Mouse (Mus musculus): ENCODE measurements around the gene Exoc3l4. TPM values are rescaled to one million over a fixed set of nuclear protein-coding genes. Genes with fewer than 3 reads are reported as not detected.

Gene Exoc3l4
- polyA plus RNA-seq (2015; fragmentation: Nextera tagmentation; extraction: Ambion mirVana): 1.1 and 2.3 TPM in 2 replicates

- peak within 1 kb of the TSS; percentile 16; the same call in 1 of the 2 replicates for H3K4me3 ChIP-seq
Measured at GRCm38 (mm10) chr12:111416921-111417779, at the start of gene Exoc3l4. TSS of gene Exoc3l4 (plus strand) at chr12:111417017.

DNA sequence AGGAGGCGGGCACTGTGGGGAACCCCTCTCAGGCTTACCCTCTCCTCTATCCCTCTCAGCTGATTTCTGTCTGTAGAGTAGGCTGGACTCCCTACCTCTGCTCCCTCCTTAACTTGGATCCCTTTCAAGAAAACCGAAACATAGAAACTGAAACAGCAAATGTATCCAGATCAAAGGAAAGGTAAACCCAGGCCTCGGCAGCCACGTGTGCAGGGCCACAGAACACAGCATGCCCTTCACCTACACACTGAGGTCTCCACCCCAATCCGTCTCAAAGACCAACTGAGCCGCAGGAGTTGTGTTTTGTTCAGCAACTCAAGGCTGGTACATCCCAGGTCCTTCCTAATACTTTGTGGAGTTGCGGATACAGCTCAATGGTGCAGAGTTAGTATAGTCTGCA lies 49.8 kb upstream of the Exoc3l4 start:
- Histone ChIP-seq H3K4me3 (no peak overlapping the region), H3K9me3 (no peaks in the 10 kb centered on the region), H3K9ac (no peak overlapping the region), H3K27ac (replicated peaks) (no peak overlapping the region), H3K4me1 (replicated peaks) (peaks cover 49% of the 10 kb centered on the region), H3K4me2 (no peak overlapping the region), H3K36me3 (no peaks in the 10 kb centered on the region), H3K27me3 (no peaks in the 10 kb centered on the region)
- no peak for ATAC-seq (ENCODE audit: low read depth)
- 92% methylated on average over 7 of the region's 7 CpGs for WGBS

More at GRCm38 (mm10) chr12:111416921-111417779, at the start of gene Exoc3l4:
- WGBS: 3% methylated on average over 17 of the region's 17 CpGs
- Histone ChIP-seq H3K27me3 (peaks cover 50% of the 10 kb centered on the region), H3K4me1 (replicated peaks) (peaks cover 23% of the 10 kb centered on the region), H3K27ac (replicated peaks) (no peak within 1 kb of the TSS), H3K9me3 (no peaks in the 10 kb centered on the region), H3K9ac (peak within 1 kb of the TSS; percentile 49; the same call in 1 of the 2 replicates), H3K36me3 (no peaks in the 10 kb centered on the region), H3K4me2 (peak within 1 kb of the TSS; percentile 45)
- ATAC-seq (ENCODE audit: low read depth): no peak

- Histone ChIP-seq H3K9ac (no peak overlapping the region), H3K27ac (replicated peaks) (no peak overlapping the region), H3K4me1 (replicated peaks) (peaks cover 51% of the 10 kb centered on the region), H3K36me3 (no peaks in the 10 kb centered on the region), H3K27me3 (no peaks in the 10 kb centered on the region), H3K9me3 (no peaks in the 10 kb centered on the region), H3K4me3 (no peak overlapping the region), H3K4me2 (no peak overlapping the region)
- ATAC-seq (ENCODE audit: low read depth): no peak
- 49% methylated on average over 4 of the region's 4 CpGs for WGBS
Measured at GRCm38 (mm10) chr12:111370249-111370648, 46.6 kb upstream of the Exoc3l4 start.

- 92% methylated on average over 7 of the region's 7 CpGs for WGBS
- H3K4me3 ChIP-seq: no peak overlapping the region
- no peak for ATAC-seq (ENCODE audit: low read depth)
Measured at GRCm38 (mm10) chr12:111371905-111372304, 44.9 kb upstream of the Exoc3l4 start.

DNA sequence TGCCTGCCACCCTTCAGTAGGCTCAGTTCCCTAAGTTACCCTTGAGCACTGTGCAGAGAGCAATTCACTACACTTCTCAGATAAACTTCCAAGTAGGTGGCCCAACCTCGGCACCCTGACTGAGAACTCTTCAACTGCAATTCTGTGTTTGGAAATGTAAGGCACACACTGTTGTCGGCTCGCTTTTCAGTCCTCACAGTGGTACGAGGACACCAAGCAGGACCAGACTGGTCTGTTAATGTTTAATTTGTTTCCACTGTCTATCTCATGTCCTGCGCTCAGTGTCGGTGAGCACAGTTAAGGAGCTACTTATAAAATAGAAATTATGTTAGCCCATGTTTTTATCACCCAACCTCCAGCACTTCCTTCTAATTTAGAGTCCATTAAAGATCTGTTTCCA lies 43.4 kb upstream of the Exoc3l4 start:
- WGBS: 71% methylated on average over 6 of the region's 6 CpGs
- H3K4me3 ChIP-seq: no peak overlapping the region
- no peaks in the 10 kb centered on the region for H3K9me3 ChIP-seq
- no peaks in the 10 kb centered on the region for H3K27me3 ChIP-seq
- no peak overlapping the region for H3K9ac ChIP-seq
- H3K4me2 ChIP-seq: no peak overlapping the region
- H3K27ac ChIP-seq (replicated peaks): no peak overlapping the region
- H3K36me3 ChIP-seq: no peaks in the 10 kb centered on the region
- no peak for ATAC-seq (ENCODE audit: low read depth)
- H3K4me1 ChIP-seq (replicated peaks): peaks cover 57% of the 10 kb centered on the region

More at GRCm38 (mm10) chr12:111371905-111372304, 44.9 kb upstream of the Exoc3l4 start:
- Histone ChIP-seq H3K36me3 (no peaks in the 10 kb centered on the region), H3K9ac (no peak overlapping the region), H3K27ac (replicated peaks) (no peak overlapping the region), H3K4me1 (replicated peaks) (peaks cover 64% of the 10 kb centered on the region), H3K27me3 (no peaks in the 10 kb centered on the region), H3K9me3 (no peaks in the 10 kb centered on the region), H3K4me2 (no peak overlapping the region)

DNA sequence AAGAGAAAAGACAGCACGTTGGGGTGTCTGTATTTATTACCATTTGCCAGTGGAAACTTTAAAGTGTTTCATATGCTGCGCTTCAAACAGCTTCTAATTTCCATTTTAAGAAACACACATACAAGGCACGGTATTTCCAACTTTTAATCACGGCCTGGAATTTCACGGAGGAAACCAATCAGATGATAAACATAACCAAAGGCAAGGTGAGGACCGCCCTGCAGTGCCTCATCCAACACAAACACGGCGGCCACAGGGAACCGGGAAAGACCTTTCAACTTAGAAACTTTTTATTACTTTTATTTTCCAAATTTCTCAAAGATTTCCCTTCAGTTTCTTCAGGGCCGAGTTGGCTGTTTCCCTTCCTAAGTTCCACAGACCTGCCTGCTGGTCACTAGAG lies 42.1 kb upstream of the Exoc3l4 start:
- H3K27ac ChIP-seq (replicated peaks): no peak overlapping the region
- no peak overlapping the region for H3K9ac ChIP-seq
- no peak overlapping the region for H3K4me3 ChIP-seq
- H3K4me1 ChIP-seq (replicated peaks): peaks cover 51% of the 10 kb centered on the region
- ATAC-seq (ENCODE audit: low read depth): no peak
- WGBS: 80% methylated on average over 10 of the region's 10 CpGs
- H3K36me3 ChIP-seq: no peaks in the 10 kb centered on the region
- no peaks in the 10 kb centered on the region for H3K9me3 ChIP-seq
- H3K4me2 ChIP-seq: peak overlapping the region; percentile 85
- H3K27me3 ChIP-seq: no peaks in the 10 kb centered on the region

GRCm38 (mm10) chr12:111375559-111375958 lies 41.3 kb upstream of the Exoc3l4 start:
- H3K27ac ChIP-seq (replicated peaks): peak overlapping the region; percentile 61; the same call in 1 of the 2 replicates
- H3K9ac ChIP-seq: peak overlapping the region; percentile 94
- ATAC-seq (ENCODE audit: low read depth): no peak
- H3K9me3 ChIP-seq: no peaks in the 10 kb centered on the region
- peak overlapping the region; percentile 99 for H3K4me3 ChIP-seq
- no peaks in the 10 kb centered on the region for H3K27me3 ChIP-seq
- H3K36me3 ChIP-seq: no peaks in the 10 kb centered on the region
- peaks cover 42% of the 10 kb centered on the region for H3K4me1 ChIP-seq (replicated peaks)
- peak overlapping the region; percentile 85 for H3K4me2 ChIP-seq
- 71% methylated on average over 12 of the region's 12 CpGs for WGBS

DNA sequence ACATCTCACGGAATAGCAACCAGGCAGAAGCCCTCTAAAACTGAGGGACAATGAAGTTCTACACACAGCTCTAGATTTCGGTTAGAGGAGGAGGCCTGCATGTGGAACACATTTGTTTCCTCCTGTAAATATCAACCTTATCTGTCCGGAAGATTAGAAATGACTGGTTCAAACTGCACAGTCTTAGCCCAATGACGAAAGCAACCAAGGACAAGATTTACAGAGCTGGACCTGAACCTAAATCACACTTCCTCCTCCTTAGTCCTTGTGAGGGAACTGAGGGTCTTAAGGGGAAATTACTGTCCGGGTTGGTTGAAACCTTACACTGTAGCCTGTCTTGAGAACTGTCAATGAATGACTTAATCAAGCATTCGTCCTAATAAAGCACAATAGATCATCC lies 40.8 kb upstream of the Exoc3l4 start:
- H3K4me1 ChIP-seq (replicated peaks): peaks cover 38% of the 10 kb centered on the region
- ATAC-seq (ENCODE audit: low read depth): no peak

DNA sequence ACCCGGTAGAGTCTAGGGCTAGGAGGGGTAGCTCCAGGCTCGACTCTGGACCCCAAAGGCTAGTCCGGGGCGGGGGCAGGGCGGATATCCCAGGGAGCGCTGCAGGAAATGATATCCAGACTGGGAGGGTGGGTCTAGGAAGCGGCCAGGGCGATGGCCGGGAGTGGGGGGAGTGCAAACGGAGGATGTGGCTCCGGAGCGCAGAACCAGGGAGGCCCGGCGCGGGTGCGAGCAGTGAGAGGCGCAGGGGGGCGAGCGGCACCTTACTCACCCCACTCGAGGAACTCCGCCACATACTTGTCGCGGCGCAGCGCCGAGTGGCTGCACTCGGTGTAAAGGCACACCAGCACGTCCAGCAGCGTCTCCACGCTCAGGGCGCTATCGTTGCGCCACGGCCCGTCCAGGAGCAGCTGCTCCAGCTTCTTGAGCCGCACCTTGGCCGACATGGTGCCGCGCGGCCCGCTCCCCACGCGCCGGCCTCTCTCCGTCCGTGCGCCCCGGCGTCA lies 39.9 kb upstream of the Exoc3l4 start:
- Histone ChIP-seq H3K4me1 (replicated peaks) (peaks cover 35% of the 10 kb centered on the region), H3K36me3 (no peaks in the 10 kb centered on the region), H3K27me3 (no peaks in the 10 kb centered on the region), H3K9me3 (no peaks in the 10 kb centered on the region), H3K9ac (peak overlapping the region; percentile 94), H3K4me2 (peak overlapping the region; percentile 85), H3K27ac (replicated peaks) (peak overlapping the region; percentile 96), H3K4me3 (peak overlapping the region; percentile 99)
- ATAC-seq (ENCODE audit: low read depth): peak; percentile 51
- under 1% methylated on average over 46 of the region's 49 CpGs for WGBS

More for the DNA sequence above, 40.8 kb upstream of the Exoc3l4 start:
- Histone ChIP-seq H3K4me3 (peak overlapping the region; percentile 99), H3K4me2 (peak overlapping the region; percentile 85), H3K27ac (replicated peaks) (peak overlapping the region; percentile 61; the same call in 1 of the 2 replicates), H3K9me3 (no peaks in the 10 kb centered on the region), H3K36me3 (no peaks in the 10 kb centered on the region), H3K9ac (peak overlapping the region; percentile 94), H3K27me3 (no peaks in the 10 kb centered on the region)
- 38% methylated on average over 6 of the region's 6 CpGs for WGBS

GRCm38 (mm10) chr12:111377376-111377973 lies 39.3 kb upstream of the Exoc3l4 start, which contains the start of gene Cdc42bpb:
TSS of gene Cdc42bpb (minus strand) at chr12:111377718.
- Histone ChIP-seq H3K4me2 (peak within 1 kb of the TSS; percentile 85), H3K27me3 (no peaks in the 10 kb centered on the region), H3K4me1 (replicated peaks) (peaks cover 35% of the 10 kb centered on the region), H3K27ac (replicated peaks) (peak within 1 kb of the TSS; percentile 96), H3K36me3 (no peaks in the 10 kb centered on the region), H3K9ac (peak within 1 kb of the TSS; percentile 94), H3K4me3 (peak within 1 kb of the TSS; percentile 99), H3K9me3 (no peaks in the 10 kb centered on the region)
- peak; percentile 97 for ATAC-seq (ENCODE audit: low read depth)
- under 1% methylated on average over 79 of the region's 94 CpGs for WGBS

GRCm38 (mm10) chr12:111377986-111378490 lies 38.8 kb upstream of the Exoc3l4 start:
- H3K9me3 ChIP-seq: no peaks in the 10 kb centered on the region
- H3K27me3 ChIP-seq: no peaks in the 10 kb centered on the region
- ATAC-seq (ENCODE audit: low read depth): peak; percentile 86
- H3K36me3 ChIP-seq: no peaks in the 10 kb centered on the region
- H3K9ac ChIP-seq: peak overlapping the region; percentile 94
- peak overlapping the region; percentile 99 for H3K4me3 ChIP-seq
- peak overlapping the region; percentile 85 for H3K4me2 ChIP-seq
- under 1% methylated on average over 32 of the region's 32 CpGs for WGBS
- H3K27ac ChIP-seq (replicated peaks): peak overlapping the region; percentile 96
- H3K4me1 ChIP-seq (replicated peaks): peaks cover 35% of the 10 kb centered on the region

GRCm38 (mm10) chr12:111378812-111379211 lies 38.0 kb upstream of the Exoc3l4 start:
- H3K27me3 ChIP-seq: no peaks in the 10 kb centered on the region
- H3K9ac ChIP-seq: peak overlapping the region; percentile 94
- peaks cover 35% of the 10 kb centered on the region for H3K4me1 ChIP-seq (replicated peaks)
- ATAC-seq (ENCODE audit: low read depth): no peak
- no peaks in the 10 kb centered on the region for H3K9me3 ChIP-seq
- no peaks in the 10 kb centered on the region for H3K36me3 ChIP-seq
- peak overlapping the region; percentile 85 for H3K4me2 ChIP-seq
- peak overlapping the region; percentile 99 for H3K4me3 ChIP-seq
- H3K27ac ChIP-seq (replicated peaks): 0 out of 2 replicates have a peak overlapping the region, but pooled peaks have one; percentile 96
- 75% methylated on average over 12 of the region's 12 CpGs for WGBS

All from neural tube, embryonic 13.5 days (tissue).